9 mouse cellular contexts compared by ENCODE assay signal in genomic region chr11:80476222-80477189, GRCm38 (mm10). TPM values are rescaled to one million over a fixed set of nuclear protein-coding genes. Genes with fewer than 3 reads are reported as not detected.
A peak's percentile ranks its signal among the peaks of the same experiment; 100 is the strongest.
DNase-seq lines count a peak whose midpoint lies in the region; ATAC-seq and TF ChIP-seq lines count a peak whose summit lies in the region.
"Had no signal": no experiment of that assay in that cellular context is flagged by ENCODE, and none has a peak within 500 bp of the region (broad histone marks: within the 10 kb centered on the region; RNA-seq: fewer than 3 reads in every experiment).

Cdk5r1 (plus strand) TSS chr11:80477023.

- peak within 1 kb of the TSS; percentile 53 for H3K27ac ChIP-seq in bone marrow macrophage, adult 2 months (ENCODE audit: insufficient read depth, low read depth, low read length)
- H3K27ac ChIP-seq in embryonic facial prominence, embryonic 15.5 days (replicated peaks), result peak within 1 kb of the TSS; percentile 83
- peak within 1 kb of the TSS; percentile 79 for H3K27ac ChIP-seq in limb, embryonic 15.5 days
- H3K27ac ChIP-seq: macrophage had no signal

- TF ChIP-seq POLR2A in bone marrow macrophage, adult 2 months (IDR thresholded peaks at IDR 0.05; ENCODE audit: borderline replicate concordance, low read depth, low read length), result no peak; the same call in 1 of the 2 replicates

- DNase-seq in CD4-positive helper T cell, adult 2 months (ENCODE audit: low read depth, low spot score), result peak; percentile 96
- peak; percentile 81 to 88 for DNase-seq in heart, adult 9 months (ENCODE audit: low spot score in 2 of 2)
- peak; percentile 89 for DNase-seq in kidney, adult 9 months
- DNase-seq in monocyte, adult 2 months (ENCODE audit: low read depth in 1 of 2, low spot score in 2 of 2), result peak; percentile 14 to 51
- peak; percentile 62 to 75 for DNase-seq in spleen, postnatal 14 days (ENCODE audit: low spot score in 2 of 2)

- H3K4me2 ChIP-seq in embryonic facial prominence, embryonic 15.5 days (replicated peaks), result peak within 1 kb of the TSS; percentile 98
- peak within 1 kb of the TSS; percentile 98 for H3K4me2 ChIP-seq in limb, embryonic 15.5 days

- peaks cover 21% of the 10 kb centered on the region for H3K36me3 ChIP-seq in embryonic facial prominence, embryonic 15.5 days
- peaks cover 25% of the 10 kb centered on the region for H3K36me3 ChIP-seq in limb, embryonic 15.5 days

- H3K4me1 ChIP-seq in bone marrow macrophage, adult 2 months (ENCODE audit: control insufficient read depth, insufficient read depth, low read length), result peaks cover 28% of the 10 kb centered on the region
- H3K4me1 ChIP-seq in embryonic facial prominence, embryonic 15.5 days, result peaks cover 35% of the 10 kb centered on the region
- H3K4me1 ChIP-seq in limb, embryonic 15.5 days, result peaks cover 41% of the 10 kb centered on the region

- TF ChIP-seq CTCF in bone marrow macrophage, adult 2 months (IDR thresholded peaks at IDR 0.05; ENCODE audit: low read depth, low read length), result no peak

- ATAC-seq in embryonic facial prominence, embryonic 15.5 days (ENCODE audit: insufficient number of reproducible peaks, low FRiP score, low TSS enrichment, low read depth), result peak; percentile 91
- ATAC-seq in limb, embryonic 15.5 days (ENCODE audit: insufficient number of reproducible peaks, low FRiP score, low TSS enrichment, low read depth), result peak; percentile 88

- H3K27me3 ChIP-seq in embryonic facial prominence, embryonic 15.5 days, result 0 out of 2 replicates have a peak, but pooled peaks cover 6% of the 10 kb centered on the region
- no peaks in the 10 kb centered on the region for H3K27me3 ChIP-seq in limb, embryonic 15.5 days

- H3K4me3 ChIP-seq in bone marrow macrophage, adult 2 months (ENCODE audit: insufficient read depth, low read length), result peak within 1 kb of the TSS; percentile 81
- peak within 1 kb of the TSS; percentile 64 for H3K4me3 ChIP-seq in embryonic facial prominence, embryonic 15.5 days (replicated peaks)
- peak within 1 kb of the TSS; percentile 79 for H3K4me3 ChIP-seq in limb, embryonic 15.5 days

- no peaks in the 10 kb centered on the region for H3K9me3 ChIP-seq in embryonic facial prominence, embryonic 15.5 days (replicated peaks)
- no peaks in the 10 kb centered on the region for H3K9me3 ChIP-seq in limb, embryonic 15.5 days

- peak within 1 kb of the TSS; percentile 54 for H3K9ac ChIP-seq in embryonic facial prominence, embryonic 15.5 days
- peak within 1 kb of the TSS; percentile 51 for H3K9ac ChIP-seq in limb, embryonic 15.5 days

- WGBS in embryonic facial prominence, embryonic 15.5 days, result under 1% methylated on average over 95 of the region's 116 CpGs
- WGBS in limb, embryonic 15.5 days, result 1% methylated on average over 93 of the region's 116 CpGs

RNA-seq across cellular contexts. Expression of gene Cdk5r1, which starts in this region (rescaled TPM):
- 1.1 and 1.2 TPM in 2 replicates for polyA plus RNA-seq in bone marrow macrophage, adult 2 months (2012; ENCODE audit: insufficient read depth, insufficient read length, missing spikeins)
- polyA plus RNA-seq in embryonic facial prominence, embryonic 15.5 days (2015; fragmentation: Nextera tagmentation; extraction: Ambion mirVana), result 4.5 and 5.3 TPM in 2 replicates
- polyA plus RNA-seq in limb, embryonic 15.5 days (2015; fragmentation: Nextera tagmentation; extraction: Ambion mirVana), result 2.3 and 3.2 TPM in 2 replicates

Comparison
In these comparisons a context has a peak if more than half of its experiments do, and no peak if none do; other contexts are left out.
1. Peak in every context shown above with its lines: DNase-seq, ATAC-seq, H3K4me3 ChIP-seq and H3K27ac ChIP-seq.
2. DNase-seq: peak in every context shown above with its lines; median percentile 96 in CD4-positive helper T cell, adult 2 months; 89 in kidney, adult 9 months; 84 in heart, adult 9 months; 68 in spleen, postnatal 14 days; 32 in monocyte, adult 2 months.